In genomic region chr10:88150381-88150780, GRCm38 (mm10) we compare ENCODE assay signal across 30 mouse cellular contexts. TPM values are rescaled to one million over a fixed set of nuclear protein-coding genes. Genes with fewer than 3 reads are reported as not detected.
"Had no signal": no experiment of that assay in that cellular context is flagged by ENCODE, and none has a peak within 500 bp of the region (broad histone marks: within the 10 kb centered on the region; RNA-seq: fewer than 3 reads in every experiment).

No protein-coding gene starts in this region.

- H3K4me2 ChIP-seq: limb, embryonic 12.5 days; limb, embryonic 15.5 days; liver, embryonic 11.5 days; lung, embryonic 14.5 days; midbrain, embryonic 13.5 days; neural tube, embryonic 12.5 days; neural tube, embryonic 15.5 days; stomach, embryonic 15.5 days had no signal

- H3K4me3 ChIP-seq: left cerebral cortex, adult 2 months; limb, embryonic 12.5 days; limb, embryonic 15.5 days; megakaryocyte, embryonic 14.5 days; midbrain, embryonic 10.5 days; midbrain, embryonic 13.5 days; neural tube, embryonic 12.5 days; neural tube, embryonic 15.5 days; stomach, embryonic 15.5 days had no signal

- ATAC-seq: liver, postnatal 0 days; lung, postnatal 0 days; midbrain, embryonic 13.5 days; midbrain, embryonic 16.5 days had no signal

- DNase-seq: kidney, adult 2 months; kidney, postnatal 25 days; layer of hippocampus, postnatal 36 days; left cerebral cortex, postnatal 4 days; liver, postnatal 0 days; lung, embryonic 14.5 days; lung, postnatal 36 days; right cerebral cortex, adult 18-20 months; right cerebral cortex, postnatal 14 days; spleen, adult 18-20 months; thymus, postnatal 25 days had no signal

- H3K27me3 ChIP-seq: limb, embryonic 12.5 days; limb, embryonic 15.5 days; megakaryocyte, embryonic 14.5 days; midbrain, embryonic 13.5 days; neural tube, embryonic 12.5 days; neural tube, embryonic 15.5 days; stomach, embryonic 15.5 days had no signal

- H3K27ac ChIP-seq: kidney, postnatal 0 days; left cerebral cortex, adult 2 months; limb, embryonic 12.5 days; limb, embryonic 15.5 days; liver, embryonic 14.5 days; midbrain, embryonic 10.5 days; midbrain, embryonic 13.5 days; neural tube, embryonic 12.5 days; neural tube, embryonic 15.5 days; stomach, embryonic 15.5 days had no signal

RNA-seq across cellular contexts. Expression of gene Pmch, which starts 59.5 kb away (rescaled TPM):
- total RNA-seq: layer of hippocampus, postnatal 10 days; layer of hippocampus, postnatal 36 days; left cerebral cortex, postnatal 10 days; left cerebral cortex, postnatal 4 days; monocyte, adult 5-6 weeks had no signal
- polyA plus RNA-seq: kidney, adult 2 months; kidney, embryonic 14.5 days; kidney, postnatal 0 days; large intestine, adult 2 months; neural tube, embryonic 12.5 days had no signal
